Mouse (Mus musculus) kidney, embryonic 16.5 days (tissue): ENCODE data around the gene Mrpl16. TPM values are rescaled to one million over a fixed set of nuclear protein-coding genes. Genes with fewer than 3 reads are reported as not detected.

ENCODE experiments used
- ATAC-seq: fragments of 200-750 bp; cut with Nextera tagmentation; 2 replicates; pipeline ENCODE4 v1.8.0; 2017; ENCODE audit warnings: moderate TSS enrichment; ENCODE audit not compliant: low FRiP score, low TSS enrichment
- H3K27ac ChIP-seq: fragments of 300-500 bp; sonication (generic); 2 replicates; pipeline ENCODE4 v1.5.1; 2014; ENCODE audit warnings: low read length
- H3K27me3 ChIP-seq: fragments of 300-500 bp; sonication (generic); 2 replicates; pipeline ENCODE4 v1.6.1; 2014; ENCODE audit warnings: low read length, control low read depth, mixed read lengths; ENCODE audit not compliant: insufficient read depth
- H3K36me3 ChIP-seq: fragments of 300-500 bp; sonication (generic); 2 replicates; pipeline ENCODE4 v1.6.1; 2014; ENCODE audit warnings: low read length, control low read depth, mixed read lengths; ENCODE audit not compliant: insufficient read depth
- H3K4me1 ChIP-seq: fragments of 300-500 bp; sonication (generic); 2 replicates; pipeline ENCODE4 v1.6.1; 2014; ENCODE audit warnings: low read length, control low read depth, mixed read lengths; ENCODE audit not compliant: insufficient read depth
- H3K4me2 ChIP-seq: fragments of 300-500 bp; sonication (generic); replicated peaks from 2 replicates; pipeline ENCODE4 v1.6.1; 2014; ENCODE audit warnings: low read depth, low read length
- H3K4me3 ChIP-seq: fragments of 300-500 bp; sonication (generic); 2 replicates; pipeline ENCODE4 v1.5.1; 2014; ENCODE audit warnings: mild to moderate bottlenecking, low read length
- H3K9ac ChIP-seq: fragments of 300-500 bp; sonication (generic); replicated peaks from 2 replicates; pipeline ENCODE4 v1.6.1; 2014; ENCODE audit warnings: low read length
- H3K9me3 ChIP-seq: fragments of 300-500 bp; sonication (generic); 2 replicates; pipeline ENCODE4 v1.6.1; 2016; ENCODE audit warnings: low read length, control low read depth
- WGBS: fragments of 180-500 bp; shearing (Covaris S2); extraction: QIAGEN DNeasy Blood & Tissue Kit; methylation state at CpG from one replicate; pipeline ENCODE4 v1.1.7; 2014; 5-methylcytosine and 5-hydroxymethylcytosine counted together
- polyA plus RNA-seq: library from polyadenylated mRNA; unstranded; fragments of >200 nt; fragmentation: Nextera tagmentation; extraction: Ambion mirVana; gene quantifications from 2 replicates; pipeline ENCODE4 v1.2.1, GENCODE M21; 2015

Mrpl16 gene
- 49.2 and 54.4 TPM in 2 replicates for polyA plus RNA-seq

GRCm38 (mm10) chr19:11770205-11770892 is at the start of gene Mrpl16:
Gene Mrpl16 (plus strand): TSS chr19:11770391.
- H3K4me2 ChIP-seq: peak within 1 kb of the TSS; percentile 74
- H3K27ac ChIP-seq: peak within 1 kb of the TSS; percentile 27; the same call in 1 of the 2 replicates
- H3K9me3 ChIP-seq: no peaks in the 10 kb centered on the region
- H3K4me1 ChIP-seq: peaks cover 8% of the 10 kb centered on the region
- ATAC-seq: peak; percentile 94
- peak within 1 kb of the TSS; percentile 86 for H3K9ac ChIP-seq
- H3K4me3 ChIP-seq: peak within 1 kb of the TSS; percentile 76
- H3K36me3 ChIP-seq: peaks cover 16% of the 10 kb centered on the region
- peaks cover 2% of the 10 kb centered on the region; the same call in 1 of the 2 replicates for H3K27me3 ChIP-seq
- WGBS: under 1% methylated on average over 30 of the region's 30 CpGs

GRCm38 (mm10) chr19:11723870-11724269 is 46.3 kb upstream of the Mrpl16 start:
- Histone ChIP-seq H3K9me3 (no peaks in the 10 kb centered on the region), H3K9ac (no peak overlapping the region), H3K4me3 (no peak overlapping the region), H3K36me3 (no peaks in the 10 kb centered on the region), H3K27me3 (no peaks in the 10 kb centered on the region), H3K4me1 (no peaks in the 10 kb centered on the region), H3K27ac (no peak overlapping the region), H3K4me2 (no peak overlapping the region)
- ATAC-seq: no peak
- 86% methylated on average over 2 of the region's 2 CpGs for WGBS

DNA sequence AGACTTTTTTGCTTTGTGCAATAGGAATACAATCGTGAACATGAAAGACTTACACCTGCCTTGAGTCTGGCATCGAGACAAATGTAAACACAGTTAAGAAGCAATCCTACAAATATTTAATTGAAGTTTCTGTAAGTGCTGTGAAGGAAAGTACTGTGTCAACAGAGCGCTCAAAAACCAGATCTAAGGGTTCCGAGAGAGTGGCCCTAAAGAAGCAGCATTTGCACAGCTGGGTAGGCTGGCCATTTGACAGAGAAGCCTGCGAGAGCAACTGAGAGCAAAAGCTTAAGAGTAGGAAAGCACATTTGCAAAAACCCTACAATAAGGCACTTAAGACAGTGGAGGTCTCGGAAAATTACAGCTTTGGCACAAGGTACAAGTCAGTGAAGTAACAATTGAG is 45.9 kb upstream of the Mrpl16 start:
- Histone ChIP-seq H3K9me3 (no peaks in the 10 kb centered on the region), H3K4me1 (no peaks in the 10 kb centered on the region), H3K4me2 (no peak overlapping the region), H3K9ac (no peak overlapping the region), H3K4me3 (no peak overlapping the region), H3K36me3 (no peaks in the 10 kb centered on the region), H3K27ac (no peak overlapping the region), H3K27me3 (no peaks in the 10 kb centered on the region)
- 80% methylated on average over 6 of the region's 6 CpGs for WGBS
- ATAC-seq: no peak

DNA sequence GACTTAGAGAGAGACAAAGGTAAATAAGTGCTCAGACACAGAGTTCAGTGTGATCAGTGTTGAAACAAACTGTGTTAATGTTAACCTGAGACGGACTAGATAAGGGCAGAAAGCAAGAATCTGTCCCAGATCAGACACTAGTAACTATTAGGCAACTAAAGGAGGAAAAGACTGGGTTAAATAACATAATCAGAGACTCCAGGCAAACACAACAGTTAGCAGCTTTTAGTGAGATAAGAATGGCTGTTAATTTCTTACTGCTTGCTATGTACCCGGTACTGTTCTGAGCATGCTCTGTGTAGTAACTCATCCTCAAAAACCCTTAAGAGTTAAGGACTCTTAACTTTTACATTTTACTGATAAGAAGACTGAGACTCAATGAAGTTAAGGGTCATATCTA is 44.3 kb upstream of the Mrpl16 start:
- WGBS: 80% methylated on average over 2 of the region's 2 CpGs
- Histone ChIP-seq H3K4me3 (no peak overlapping the region), H3K9ac (no peak overlapping the region), H3K4me1 (no peaks in the 10 kb centered on the region), H3K27me3 (no peaks in the 10 kb centered on the region), H3K9me3 (no peaks in the 10 kb centered on the region), H3K4me2 (no peak overlapping the region), H3K36me3 (no peaks in the 10 kb centered on the region), H3K27ac (no peak overlapping the region)
- no peak for ATAC-seq

- 89% methylated on average over 5 of the region's 5 CpGs for WGBS
- H3K4me2 ChIP-seq: no peak overlapping the region
- no peaks in the 10 kb centered on the region for H3K27me3 ChIP-seq
- H3K4me3 ChIP-seq: no peak overlapping the region
- ATAC-seq: no peak
- H3K27ac ChIP-seq: no peak overlapping the region
- H3K9me3 ChIP-seq: no peaks in the 10 kb centered on the region
- H3K36me3 ChIP-seq: no peaks in the 10 kb centered on the region
- H3K9ac ChIP-seq: no peak overlapping the region
- H3K4me1 ChIP-seq: no peaks in the 10 kb centered on the region
Measured at GRCm38 (mm10) chr19:11727304-11727703, 42.9 kb upstream of the Mrpl16 start.

DNA sequence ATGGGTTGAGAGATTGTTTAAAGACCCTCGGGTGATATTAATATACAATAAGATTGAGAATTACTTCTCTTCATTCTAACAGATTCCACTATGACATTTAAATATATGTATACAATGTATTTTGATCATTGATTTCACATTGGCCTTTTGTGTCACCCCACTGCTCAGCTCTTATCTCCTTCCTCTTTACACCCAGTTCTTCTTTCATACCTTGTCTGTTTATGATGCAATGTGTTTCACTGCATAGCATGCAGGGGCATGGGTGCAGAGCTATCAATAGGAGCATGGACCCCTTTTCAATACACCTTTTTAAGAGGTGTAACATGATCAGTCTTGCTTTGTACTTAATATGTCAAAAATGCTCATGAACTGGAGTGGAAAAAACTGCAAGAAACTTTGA is 39.9 kb upstream of the Mrpl16 start:
- H3K9me3 ChIP-seq: no peaks in the 10 kb centered on the region
- H3K4me2 ChIP-seq: no peak overlapping the region
- no peaks in the 10 kb centered on the region for H3K4me1 ChIP-seq
- no peak for ATAC-seq
- H3K36me3 ChIP-seq: no peaks in the 10 kb centered on the region
- H3K27me3 ChIP-seq: no peaks in the 10 kb centered on the region
- no peak overlapping the region for H3K9ac ChIP-seq
- no peak overlapping the region for H3K27ac ChIP-seq
- H3K4me3 ChIP-seq: no peak overlapping the region
- WGBS: 72% methylated on average over 1 of the region's 1 CpGs

DNA sequence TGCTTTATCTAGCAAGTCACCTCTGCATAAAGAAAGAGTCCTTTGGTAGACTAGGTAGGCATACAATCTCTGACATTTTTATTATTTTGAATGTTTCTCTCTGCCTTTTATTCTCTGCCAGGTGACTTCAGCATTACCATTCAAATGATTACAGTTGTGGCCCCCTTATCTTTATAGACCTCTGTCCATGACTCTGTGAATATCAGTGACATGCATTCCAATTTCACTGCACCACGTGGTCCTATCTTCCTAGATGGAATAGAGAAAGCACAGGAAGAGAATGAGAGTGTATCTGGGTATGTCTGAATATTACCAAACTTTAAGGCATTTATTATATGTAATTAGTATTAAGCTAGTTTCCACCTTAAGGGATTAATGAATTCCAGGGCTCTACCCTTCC is 33.7 kb upstream of the Mrpl16 start:
- Histone ChIP-seq H3K9ac (no peak overlapping the region), H3K36me3 (no peaks in the 10 kb centered on the region), H3K4me1 (no peaks in the 10 kb centered on the region), H3K4me2 (no peak overlapping the region), H3K9me3 (no peaks in the 10 kb centered on the region), H3K27me3 (no peaks in the 10 kb centered on the region), H3K4me3 (no peak overlapping the region), H3K27ac (no peak overlapping the region)
- ATAC-seq: no peak
- WGBS: 39% methylated on average over 1 of the region's 1 CpGs

DNA sequence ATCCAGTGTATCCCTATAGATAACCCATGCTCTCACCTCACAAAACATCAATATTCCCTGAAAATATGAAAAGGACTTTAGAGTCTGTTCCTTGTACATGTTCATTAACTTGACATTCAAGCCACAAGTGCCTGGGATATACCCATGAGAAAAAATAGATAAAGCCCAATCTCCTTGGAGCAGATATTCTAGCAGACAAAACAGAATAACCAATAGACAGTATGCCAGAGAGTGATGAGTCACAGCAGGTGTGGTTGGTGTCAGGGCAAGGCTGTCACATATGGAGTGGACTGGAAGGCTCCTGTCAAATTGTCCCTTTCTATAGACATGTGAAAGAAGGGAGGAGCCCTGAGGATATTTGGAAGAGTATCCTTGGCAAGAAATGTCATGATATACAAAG is 24.5 kb upstream of the Mrpl16 start:
- H3K9ac ChIP-seq: no peak overlapping the region
- no peak overlapping the region for H3K4me3 ChIP-seq
- no peaks in the 10 kb centered on the region for H3K36me3 ChIP-seq
- no peak overlapping the region for H3K27ac ChIP-seq
- no peaks in the 10 kb centered on the region for H3K9me3 ChIP-seq
- no peak for ATAC-seq
- no peaks in the 10 kb centered on the region for H3K27me3 ChIP-seq
- H3K4me2 ChIP-seq: no peak overlapping the region
- no peaks in the 10 kb centered on the region for H3K4me1 ChIP-seq

- Histone ChIP-seq H3K27ac (no peak within 1 kb of the TSS), H3K9me3 (no peaks in the 10 kb centered on the region), H3K27me3 (no peaks in the 10 kb centered on the region), H3K4me1 (no peaks in the 10 kb centered on the region), H3K9ac (no peak within 1 kb of the TSS), H3K4me2 (no peak within 1 kb of the TSS), H3K4me3 (no peak within 1 kb of the TSS), H3K36me3 (no peaks in the 10 kb centered on the region)
- WGBS: 81% methylated on average over 2 of the region's 2 CpGs
- ATAC-seq: no peak
Measured at GRCm38 (mm10) chr19:11747298-11747697, 22.9 kb upstream of the Mrpl16 start, which contains the start of gene Gif. Gene Gif (plus strand): TSS chr19:11747554.

- Histone ChIP-seq H3K4me1 (no peaks in the 10 kb centered on the region), H3K9me3 (no peaks in the 10 kb centered on the region)
- 79% methylated on average over 3 of the region's 3 CpGs for WGBS
Measured at GRCm38 (mm10) chr19:11765059-11765458, 5.1 kb upstream of the Mrpl16 start.

More at GRCm38 (mm10) chr19:11765059-11765458, 5.1 kb upstream of the Mrpl16 start:
- no peak overlapping the region for H3K27ac ChIP-seq
- no peak overlapping the region for H3K4me3 ChIP-seq
- no peak for ATAC-seq
- H3K36me3 ChIP-seq: no peaks in the 10 kb centered on the region
- peaks cover 4% of the 10 kb centered on the region; the same call in 1 of the 2 replicates for H3K27me3 ChIP-seq
- H3K9ac ChIP-seq: no peak overlapping the region
- no peak overlapping the region for H3K4me2 ChIP-seq
